Mouse (Mus musculus) v-Abl transformed pro-B cells (cell line): ENCODE data around the gene Bmp7.

ENCODE experiments used
- in situ Hi-C, 2 experiments: fragments of 400-800 bp; cut with MboI; formaldehyde crosslinking; loops; one replicate each; pipeline ENCODE4 v1.15.1; 2025; ENCODE audit not compliant: unreplicated experiment in 2 of 2

The Bmp7 gene

DNA sequence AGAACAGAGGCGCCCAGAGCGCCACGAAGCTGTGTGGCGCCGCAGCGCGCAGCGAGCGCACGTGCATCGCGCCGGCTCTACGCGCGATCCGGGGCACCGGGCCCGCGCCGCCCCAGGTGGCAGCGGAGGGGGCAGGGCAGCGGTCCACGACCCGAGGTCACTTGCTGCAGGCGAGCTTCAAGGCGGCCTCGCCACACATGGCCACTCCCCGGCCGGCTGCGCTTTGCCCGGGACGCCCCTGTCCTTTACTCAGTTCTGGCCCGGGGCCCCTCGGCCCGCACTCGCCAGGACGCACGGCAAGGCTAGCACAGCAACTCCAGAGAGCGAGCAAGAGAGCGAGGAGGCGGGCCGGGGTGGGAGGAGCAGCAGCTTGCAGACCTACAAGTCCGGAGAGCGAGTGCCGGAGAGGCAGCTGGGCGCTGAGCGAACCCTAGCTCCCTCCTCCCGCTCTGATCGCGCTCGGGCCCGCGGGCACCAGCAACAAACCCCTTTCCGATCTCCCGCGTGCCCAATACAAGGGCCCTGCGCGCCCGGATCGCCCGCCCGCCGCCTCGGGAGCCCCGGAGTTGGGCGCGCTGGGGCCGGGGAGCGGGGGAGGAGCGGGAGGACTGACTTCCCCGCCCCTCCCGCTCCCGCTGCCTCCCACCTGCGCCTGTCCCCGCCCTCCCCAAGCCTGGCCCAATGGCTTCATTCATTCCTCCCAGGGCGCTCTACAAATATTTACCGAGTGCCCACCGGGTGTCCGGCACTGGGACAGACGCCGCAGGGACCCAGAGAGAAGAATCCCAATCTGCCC, at the start of gene Bmp7:
Gene Bmp7, minus strand, starts transcription at position 319 of the 796 bp plus-strand sequence.
- in situ Hi-C loops = no loop called here

GRCm38 (mm10) chr2:172982776-172983561, 42.8 kb upstream of the Bmp7 start:
- in situ Hi-C loops = no loop called here

GRCm38 (mm10) chr2:172979666-172980345, 39.7 kb upstream of the Bmp7 start:
- in situ Hi-C loops = loop anchor here (5.0 to 10.0 kb wide), 2 partner anchors 595 to 598 kb away; no protein-coding TSS in a partner anchor

DNA sequence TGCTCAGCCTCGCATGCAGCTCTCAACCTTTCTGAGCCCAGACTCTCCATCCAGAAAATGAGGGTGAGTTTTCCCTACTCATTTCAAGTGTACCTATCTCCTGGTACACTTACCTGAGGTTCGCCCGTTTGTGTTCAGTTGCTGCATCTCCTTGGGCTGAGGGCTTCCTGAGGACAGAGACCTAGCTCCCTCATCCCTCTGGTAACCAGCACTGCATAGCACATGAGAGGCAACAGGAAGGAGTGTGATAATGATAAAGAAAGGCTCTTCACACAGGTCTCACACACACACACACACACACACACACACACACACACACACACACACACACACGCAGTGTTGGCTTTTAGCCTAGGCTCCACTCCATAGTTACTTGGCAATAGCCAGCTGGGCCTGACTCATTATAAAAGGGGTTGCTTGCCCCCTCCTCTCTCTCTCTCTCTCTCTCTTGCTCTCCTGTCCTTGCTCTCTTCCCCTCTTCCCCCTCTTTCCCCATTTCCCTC, 38.1 kb upstream of the Bmp7 start:
- in situ Hi-C loops = loop anchor here (5.0 to 10.0 kb wide), 2 partner anchors 593 to 596 kb away; no protein-coding TSS in a partner anchor

DNA sequence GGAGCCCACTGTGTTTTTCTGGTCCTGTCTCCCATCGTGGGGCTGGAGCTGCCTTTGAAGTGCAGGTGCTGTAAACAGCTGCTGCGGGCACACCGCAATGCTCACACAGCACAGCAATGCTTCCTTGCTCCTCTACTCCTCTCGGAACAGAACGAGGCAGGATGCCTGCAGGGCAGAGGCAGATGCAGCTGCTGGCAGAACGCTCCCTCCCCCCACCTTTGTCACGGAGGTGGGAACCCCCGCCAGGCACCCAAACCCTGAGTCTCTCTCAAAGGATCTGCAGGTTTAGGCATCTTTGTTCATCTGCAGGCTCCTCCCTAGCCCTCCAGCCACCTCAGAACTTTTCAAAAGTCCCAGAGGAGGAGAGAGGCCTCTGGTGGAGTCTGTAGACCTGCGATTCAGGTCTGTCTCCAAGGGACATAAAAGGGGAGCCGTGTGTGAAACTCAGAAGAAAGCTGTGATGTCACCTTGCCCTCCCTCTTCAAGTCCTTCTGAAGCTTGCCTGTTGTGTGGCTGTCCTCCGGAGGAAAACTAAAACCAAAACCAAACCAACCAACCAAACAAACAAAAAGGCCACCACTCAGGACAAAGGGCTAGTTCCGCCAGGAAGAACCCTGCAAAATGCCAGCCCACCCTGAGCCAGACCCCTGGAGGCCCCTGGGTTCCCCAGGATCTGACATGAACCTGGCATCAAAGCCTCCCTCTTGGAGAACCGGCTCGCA, 37.4 kb upstream of the Bmp7 start, which contains the start of gene Spo11:
Gene Spo11, plus strand, starts transcription at position 292 of the 722 bp plus-strand sequence.
- in situ Hi-C loops = loop anchor here (5.0 to 10.0 kb wide), 2 partner anchors 593 to 595 kb away; no protein-coding TSS in a partner anchor

DNA sequence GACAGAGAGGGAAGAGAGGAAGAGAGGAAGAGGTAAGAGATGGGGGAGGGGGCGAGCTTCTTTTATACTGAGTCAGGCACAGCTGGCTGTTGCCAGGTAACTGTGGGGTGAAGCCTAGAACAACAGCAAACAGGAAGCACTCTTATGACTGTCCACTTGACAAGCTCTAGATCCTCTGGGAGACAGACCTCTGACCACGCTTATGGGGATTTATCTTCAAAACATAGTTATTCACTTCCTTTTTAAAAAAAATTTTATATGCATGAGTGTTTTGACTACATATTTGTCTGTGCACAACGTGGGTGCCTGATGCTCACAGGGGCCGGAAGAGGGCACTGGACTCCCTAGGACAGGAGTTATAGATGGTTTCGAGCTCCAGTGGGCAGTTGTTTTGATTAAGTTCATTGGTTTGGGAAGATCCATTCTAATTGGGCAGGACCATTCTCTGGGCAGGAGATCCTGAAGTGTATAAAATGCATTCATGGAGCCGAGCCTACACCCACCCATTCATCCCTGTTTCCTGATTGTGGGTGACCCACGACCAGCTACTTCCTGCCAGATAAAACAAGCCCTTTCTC, 36.6 kb upstream of the Bmp7 start:
- in situ Hi-C loops = loop anchor here (5.0 to 10.0 kb wide), 2 partner anchors 592 to 594 kb away; no protein-coding TSS in a partner anchor

- in situ Hi-C loops = loop anchor here (5.0 to 10.0 kb wide), 2 partner anchors 590 to 593 kb away; no protein-coding TSS in a partner anchor
Observed at GRCm38 (mm10) chr2:172975159-172975558, 35.0 kb upstream of the Bmp7 start.

DNA sequence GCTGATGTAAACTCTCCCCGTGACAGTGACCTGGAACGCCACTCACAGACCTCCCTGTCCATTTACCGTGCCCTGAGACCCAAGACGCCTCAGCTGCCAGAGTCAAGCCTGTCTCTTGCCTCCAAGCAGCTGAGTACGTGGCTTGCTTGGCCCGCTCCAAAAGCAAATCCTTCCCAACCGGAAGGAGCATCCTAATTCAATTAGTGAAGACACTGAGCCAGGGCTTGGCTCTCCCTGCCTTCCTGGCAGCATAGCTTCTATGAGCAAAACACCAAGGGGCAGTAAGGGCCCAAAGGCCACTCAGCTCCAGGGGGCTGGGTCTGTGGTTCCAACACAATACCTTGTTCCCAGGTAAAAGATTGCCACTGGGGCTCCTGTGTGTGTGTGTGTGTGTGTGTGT, 34.6 kb upstream of the Bmp7 start:
- in situ Hi-C loops = loop anchor here (5.0 to 10.0 kb wide), 2 partner anchors 590 to 592 kb away; no protein-coding TSS in a partner anchor

GRCm38 (mm10) chr2:172973806-172974565, 33.9 kb upstream of the Bmp7 start:
- in situ Hi-C loops = loop anchor here in 1 of 2 experiments (10.0 kb wide), 1 partner anchor 589 kb away; no protein-coding TSS in a partner anchor

GRCm38 (mm10) chr2:172971865-172972264, 31.7 kb upstream of the Bmp7 start:
- in situ Hi-C loops = loop anchor here in 1 of 2 experiments (10.0 kb wide), 1 partner anchor 587 kb away; no protein-coding TSS in a partner anchor

- in situ Hi-C loops = no loop called here
Observed at GRCm38 (mm10) chr2:172966480-172966879, 26.4 kb upstream of the Bmp7 start.

- in situ Hi-C loops = no loop called here
Observed at GRCm38 (mm10) chr2:172965249-172965648, 25.1 kb upstream of the Bmp7 start.

- in situ Hi-C loops = no loop called here
Observed at GRCm38 (mm10) chr2:172961211-172961610, 21.1 kb upstream of the Bmp7 start.

DNA sequence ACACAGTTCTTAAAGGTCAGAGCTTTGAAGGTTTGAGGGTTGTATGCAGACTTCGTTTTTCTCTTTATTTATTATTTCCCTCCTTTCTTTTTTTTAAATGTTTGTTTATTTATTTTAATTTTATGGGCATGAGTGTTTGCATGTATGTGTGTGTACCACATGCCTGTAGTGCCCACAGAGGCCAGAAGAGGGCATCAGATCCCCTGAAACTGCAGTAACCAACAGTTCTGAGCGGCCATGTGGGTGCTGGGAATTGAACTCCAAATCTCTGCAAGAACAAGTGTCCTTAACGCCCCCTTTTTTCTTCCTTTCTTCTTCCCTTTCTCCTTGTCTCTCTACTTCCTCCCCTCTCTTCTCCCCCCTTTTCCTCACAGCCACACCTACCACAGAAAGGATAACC, 20.2 kb upstream of the Bmp7 start:
- in situ Hi-C loops = no loop called here

DNA sequence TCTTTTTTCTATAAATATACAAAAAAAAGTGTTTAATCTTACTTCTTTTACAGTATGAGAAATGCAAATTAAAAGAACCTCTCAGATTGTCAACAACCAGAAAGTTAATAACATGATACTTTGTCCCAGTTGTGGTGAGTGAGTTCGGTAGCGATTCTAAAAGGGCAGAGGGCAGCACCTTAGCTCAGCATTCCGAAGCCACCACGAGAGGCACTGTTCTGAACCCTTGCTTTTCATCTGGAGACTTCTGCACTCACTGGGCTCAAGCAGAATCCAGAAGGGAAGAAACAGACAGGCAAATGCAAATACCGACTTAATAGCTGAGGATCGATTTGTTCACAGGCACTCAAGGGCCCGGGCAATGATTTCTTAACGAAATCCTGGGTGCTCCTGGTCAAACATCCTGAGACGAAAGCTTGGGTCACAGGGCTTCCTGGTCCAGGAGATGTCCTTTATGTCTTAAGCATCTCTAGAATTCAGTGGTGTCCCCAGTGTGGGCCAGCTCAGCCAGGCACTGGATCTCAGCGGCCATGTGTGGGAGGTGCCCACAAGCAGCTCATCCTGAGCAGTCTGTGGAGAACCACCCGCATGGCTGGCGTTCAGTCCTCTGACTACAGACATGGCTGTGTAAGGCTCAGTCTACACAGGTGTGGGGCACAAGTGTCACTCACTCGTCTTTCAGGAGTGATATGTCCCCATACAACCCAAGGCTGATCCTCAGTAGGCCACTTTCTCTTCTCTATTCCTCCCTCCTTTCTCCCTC, 19.1 kb upstream of the Bmp7 start:
- in situ Hi-C loops = no loop called here

DNA sequence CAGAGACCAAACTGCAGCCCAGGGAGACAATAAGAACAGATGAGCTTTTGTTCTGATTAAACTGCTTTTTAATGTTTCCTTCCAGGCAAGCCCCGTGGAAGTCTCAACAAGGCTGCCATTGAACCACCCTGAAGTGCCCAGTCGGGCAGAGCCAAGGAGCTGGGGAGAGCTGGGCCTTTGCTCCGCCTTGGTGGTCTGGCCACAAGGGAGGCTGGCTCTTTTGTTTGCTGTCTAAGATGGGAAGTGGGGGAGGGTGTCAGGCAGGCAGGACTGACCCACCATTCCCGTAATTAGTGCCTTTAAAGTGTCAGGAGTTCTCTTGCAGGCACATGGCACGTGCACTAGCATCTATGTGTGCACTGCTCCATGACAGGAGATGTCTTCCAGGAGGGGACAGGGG, 18.5 kb upstream of the Bmp7 start:
- in situ Hi-C loops = no loop called here

DNA sequence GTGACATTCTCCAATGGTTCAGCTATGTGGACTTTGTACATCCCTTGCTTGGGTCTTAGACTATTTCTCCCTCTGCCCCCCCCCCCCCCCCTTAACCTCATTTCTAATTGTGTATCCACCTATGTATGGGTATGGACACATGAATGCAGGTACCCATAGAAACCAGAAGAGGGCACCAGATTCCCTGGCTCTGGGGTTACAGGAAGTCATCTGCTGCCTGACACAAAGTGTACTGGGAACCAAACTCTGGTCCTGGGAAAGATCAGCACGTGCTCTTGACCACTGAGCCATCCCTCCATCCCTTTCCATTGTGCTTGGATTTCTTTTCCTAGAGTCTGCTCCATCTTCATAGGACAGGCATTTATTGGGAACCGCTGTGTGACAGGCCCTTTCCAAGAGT, 11.9 kb upstream of the Bmp7 start:
- in situ Hi-C loops = no loop called here

GRCm38 (mm10) chr2:172950722-172951121, 10.6 kb upstream of the Bmp7 start:
- in situ Hi-C loops = no loop called here
